Mouse (Mus musculus): ENCODE measurements around the gene Nedd4. TPM values are rescaled to one million over a fixed set of nuclear protein-coding genes. Genes with fewer than 3 reads are reported as not detected.

The Nedd4 gene
- polyA plus RNA-seq, 1 experiment: 195 TPM

GRCm38 (mm10) chr9:72735822-72736410 lies 73.8 kb downstream of the Nedd4 start:
- Histone ChIP-seq H3K27me3 (ENCODE audit: control insufficient read depth, insufficient read depth, insufficient read length) (no peaks in the 10 kb centered on the region), H3K4me3 (no peak overlapping the region), H3K4me2 (ENCODE audit: low read depth) (no peak overlapping the region), H3K36me3 (ENCODE audit: control insufficient read depth, insufficient read depth) (peaks cover 96% of the 10 kb centered on the region), H3ac (ENCODE audit: control insufficient read depth, insufficient read length) (no peak overlapping the region), H3K79me2 (ENCODE audit: control insufficient read depth, insufficient read depth) (no peaks in the 10 kb centered on the region)
- no peak for TF ChIP-seq MYOG (IDR thresholded peaks at IDR 0.05; ENCODE audit: control insufficient read depth in 1 of 3, insufficient read depth in 1 of 3, insufficient read length in 2 of 3, low read depth in 2 of 3)
- TF ChIP-seq MYOD1 (IDR thresholded peaks at IDR 0.05; ENCODE audit: control insufficient read depth in 1 of 3, insufficient read length in 2 of 3, low read depth in 2 of 3): no peak
- no peak for TF ChIP-seq MAX (IDR thresholded peaks at IDR 0.05; ENCODE audit: low read depth)
- no peak for TF ChIP-seq USF1 (IDR thresholded peaks at IDR 0.05; ENCODE audit: low read depth)
- no peak for TF ChIP-seq TCF3 (IDR thresholded peaks at IDR 0.05; ENCODE audit: insufficient read length, low read depth)
- no peak for TF ChIP-seq POLR2A (IDR thresholded peaks at IDR 0.05; ENCODE audit: insufficient read length, low read depth)
- no peak for TF ChIP-seq REST (IDR thresholded peaks at IDR 0.05; ENCODE audit: insufficient read depth, insufficient read length)

GRCm38 (mm10) chr9:72741206-72741605 lies 79.1 kb downstream of the Nedd4 start:
- no peak overlapping the region for H3ac ChIP-seq (ENCODE audit: control insufficient read depth, insufficient read length)

GRCm38 (mm10) chr9:72746278-72746677 lies 84.1 kb downstream of the Nedd4 start:
- Histone ChIP-seq H3K36me3 (ENCODE audit: control insufficient read depth, insufficient read depth) (peaks cover 78% of the 10 kb centered on the region), H3K79me2 (ENCODE audit: control insufficient read depth, insufficient read depth) (no peaks in the 10 kb centered on the region), H3K4me3 (no peak overlapping the region), H3K27me3 (ENCODE audit: control insufficient read depth, insufficient read depth, insufficient read length) (no peaks in the 10 kb centered on the region), H3K4me2 (ENCODE audit: low read depth) (no peak overlapping the region), H3ac (ENCODE audit: control insufficient read depth, insufficient read length) (no peak overlapping the region)
- TF ChIP-seq TCF3 (IDR thresholded peaks at IDR 0.05; ENCODE audit: insufficient read length, low read depth) (no peak), POLR2A (IDR thresholded peaks at IDR 0.05; ENCODE audit: insufficient read length, low read depth) (no peak), TCF12 (IDR thresholded peaks at IDR 0.05; ENCODE audit: insufficient read depth, poor library complexity, severe bottlenecking) (no peak), POLR2AphosphoS2 (IDR thresholded peaks at IDR 0.05; ENCODE audit: insufficient read length, low read depth) (no peak), MYOG (IDR thresholded peaks at IDR 0.05; ENCODE audit: control insufficient read depth in 1 of 3, insufficient read depth in 1 of 3, insufficient read length in 2 of 3, low read depth in 2 of 3) (no peak)

More at GRCm38 (mm10) chr9:72741206-72741605, 79.1 kb downstream of the Nedd4 start:
- Histone ChIP-seq H3K36me3 (ENCODE audit: control insufficient read depth, insufficient read depth) (peaks cover 96% of the 10 kb centered on the region), H3K79me2 (ENCODE audit: control insufficient read depth, insufficient read depth) (no peaks in the 10 kb centered on the region), H3K4me2 (ENCODE audit: low read depth) (no peak overlapping the region), H3K4me3 (no peak overlapping the region), H3K27me3 (ENCODE audit: control insufficient read depth, insufficient read depth, insufficient read length) (no peaks in the 10 kb centered on the region)
- no peak for TF ChIP-seq TCF12 (IDR thresholded peaks at IDR 0.05; ENCODE audit: insufficient read depth, poor library complexity, severe bottlenecking)

GRCm38 (mm10) chr9:72750272-72750671 lies 88.1 kb downstream of the Nedd4 start:
- no peaks in the 10 kb centered on the region for H3K27me3 ChIP-seq (ENCODE audit: control insufficient read depth, insufficient read depth, insufficient read length)
- no peak overlapping the region for H3ac ChIP-seq (ENCODE audit: control insufficient read depth, insufficient read length)
- H3K79me2 ChIP-seq (ENCODE audit: control insufficient read depth, insufficient read depth): no peaks in the 10 kb centered on the region
- no peak for TF ChIP-seq MYOG (IDR thresholded peaks at IDR 0.05; ENCODE audit: control insufficient read depth in 1 of 3, insufficient read depth in 1 of 3, insufficient read length in 2 of 3, low read depth in 2 of 3)
- no peak for TF ChIP-seq USF1 (IDR thresholded peaks at IDR 0.05; ENCODE audit: low read depth)
- no peak for TF ChIP-seq REST (IDR thresholded peaks at IDR 0.05; ENCODE audit: insufficient read depth, insufficient read length)
- TF ChIP-seq MAX (IDR thresholded peaks at IDR 0.05; ENCODE audit: low read depth): no peak
- no peak for TF ChIP-seq POLR2AphosphoS2 (IDR thresholded peaks at IDR 0.05; ENCODE audit: insufficient read length, low read depth)
- TF ChIP-seq POLR2A (IDR thresholded peaks at IDR 0.05; ENCODE audit: insufficient read length, low read depth): no peak
- TF ChIP-seq CEBPB (IDR thresholded peaks at IDR 0.05; ENCODE audit: insufficient read depth, poor library complexity, severe bottlenecking): no peak
- no peak overlapping the region for H3K4me3 ChIP-seq
- no peak overlapping the region for H3K4me2 ChIP-seq (ENCODE audit: low read depth)
- peaks cover 41% of the 10 kb centered on the region for H3K36me3 ChIP-seq (ENCODE audit: control insufficient read depth, insufficient read depth)

- no peak overlapping the region for H3ac ChIP-seq (ENCODE audit: control insufficient read depth, insufficient read length)
- H3K4me2 ChIP-seq (ENCODE audit: low read depth): no peak overlapping the region
- TF ChIP-seq POLR2A (IDR thresholded peaks at IDR 0.05; ENCODE audit: insufficient read length, low read depth) (no peak), REST (IDR thresholded peaks at IDR 0.05; ENCODE audit: insufficient read depth, insufficient read length) (no peak), TCF3 (IDR thresholded peaks at IDR 0.05; ENCODE audit: insufficient read length, low read depth) (no peak), E2F4 (IDR thresholded peaks at IDR 0.05; ENCODE audit: insufficient read depth) (no peak), CEBPB (IDR thresholded peaks at IDR 0.05; ENCODE audit: insufficient read depth, poor library complexity, severe bottlenecking) (no peak), USF1 (IDR thresholded peaks at IDR 0.05; ENCODE audit: low read depth) (no peak), MYOD1 (IDR thresholded peaks at IDR 0.05; ENCODE audit: control insufficient read depth in 1 of 3, insufficient read length in 2 of 3, low read depth in 2 of 3) (no peak), MAX (IDR thresholded peaks at IDR 0.05; ENCODE audit: low read depth) (no peak), SRF (IDR thresholded peaks at IDR 0.05; ENCODE audit: control insufficient read depth, insufficient read length, low read depth) (no peak), TCF12 (IDR thresholded peaks at IDR 0.05; ENCODE audit: insufficient read depth, poor library complexity, severe bottlenecking) (no peak), POLR2AphosphoS2 (IDR thresholded peaks at IDR 0.05; ENCODE audit: insufficient read length, low read depth) (no peak), MYOG (IDR thresholded peaks at IDR 0.05; ENCODE audit: control insufficient read depth in 1 of 3, insufficient read depth in 1 of 3, insufficient read length in 2 of 3, low read depth in 2 of 3) (no peak)
- no peaks in the 10 kb centered on the region for H3K79me2 ChIP-seq (ENCODE audit: control insufficient read depth, insufficient read depth)
- H3K36me3 ChIP-seq (ENCODE audit: control insufficient read depth, insufficient read depth): peaks cover 17% of the 10 kb centered on the region
- H3K4me3 ChIP-seq: no peak overlapping the region
- no peaks in the 10 kb centered on the region for H3K27me3 ChIP-seq (ENCODE audit: control insufficient read depth, insufficient read depth, insufficient read length)
Measured at GRCm38 (mm10) chr9:72752656-72753055, 90.5 kb downstream of the Nedd4 start.
